Mouse (Mus musculus) heart, adult 2 months (tissue): ENCODE results near the gene Tln2.

ENCODE experiments used
- CTCF ChIP-seq: fragments of 200-600 bp; IDR thresholded peaks from 2 replicates; pipeline ENCODE4 v1.8.1; 2022; ENCODE audit warnings: antibody characterized with exemption, mild to moderate bottlenecking, moderate library complexity
- POLR2A ChIP-seq: fragments of 200-500 bp; IDR thresholded peaks from 2 replicates; pipeline ENCODE4 v1.6.1; 2011; ENCODE audit warnings: mild to moderate bottlenecking, low read depth, low read length, control low read depth; ENCODE audit not compliant: insufficient read depth

DNA sequence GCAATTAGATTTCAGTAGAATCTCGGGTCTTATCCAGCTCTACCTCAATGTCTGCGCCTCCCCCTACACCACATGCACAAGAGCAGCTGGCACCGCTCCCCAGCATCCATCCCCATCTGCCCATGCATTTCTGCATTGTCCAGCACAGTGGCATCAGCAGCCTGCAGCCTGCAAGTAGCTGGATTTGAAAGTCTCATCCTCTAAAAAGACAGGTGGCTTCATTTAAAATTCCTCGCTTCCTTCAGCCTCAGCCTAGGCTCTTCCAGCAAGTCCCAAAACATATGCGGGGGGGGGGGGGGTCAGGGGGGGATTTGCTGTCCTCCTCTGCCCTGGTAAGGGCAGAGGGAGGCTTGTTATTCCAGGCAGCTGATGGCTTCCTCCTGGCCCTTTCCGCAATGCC, 141.4 kb downstream of the Tln2 start:
- TF ChIP-seq CTCF (no peak), POLR2A (no peak)
